Mouse (Mus musculus): ENCODE measurements around the gene Tdp1. TPM values are rescaled to one million over a fixed set of nuclear protein-coding genes. Genes with fewer than 3 reads are reported as not detected.
"Not testable (repeated sequence)": the region's sequence is repeated elsewhere in the genome, so short reads cannot be mapped to it uniquely, and the experiment has no call there.

The Tdp1 gene
- polyA plus RNA-seq, 1 experiment from 2014 or later = 69.7 TPM

- ATAC-seq (ENCODE audit: borderline replicate concordance, extremely low read depth, low FRiP score, low TSS enrichment) = peak; percentile 43
- 1% methylated on average over 39 of the region's 39 CpGs for WGBS
- H3K27ac ChIP-seq = no peak within 1 kb of the TSS
- H3K4me3 ChIP-seq = peak within 1 kb of the TSS; percentile 57
- peak within 1 kb of the TSS; percentile 95 for H3K4me2 ChIP-seq
- H3K9ac ChIP-seq = peak within 1 kb of the TSS; percentile 48
- peaks cover 70% of the 10 kb centered on the region for H3K27me3 ChIP-seq
- H3K9me3 ChIP-seq = no peaks in the 10 kb centered on the region
- peaks cover 27% of the 10 kb centered on the region for H3K4me1 ChIP-seq
- no peaks in the 10 kb centered on the region for H3K36me3 ChIP-seq
Measured at GRCm38 (mm10) chr12:99964301-99965202, 80.2 kb downstream of the Tdp1 start, which contains the start of gene Kcnk13. Gene Kcnk13 (plus strand): TSS chr12:99964499.

- Histone ChIP-seq H3K4me3 (peak overlapping the region; percentile 57), H3K4me2 (peak overlapping the region; percentile 95), H3K4me1 (peaks cover 27% of the 10 kb centered on the region), H3K36me3 (no peaks in the 10 kb centered on the region), H3K27me3 (peaks cover 75% of the 10 kb centered on the region), H3K9me3 (no peaks in the 10 kb centered on the region), H3K9ac (peak overlapping the region; percentile 48), H3K27ac (no peak overlapping the region)
- WGBS = 1% methylated on average over 77 of the region's 77 CpGs
- ATAC-seq (ENCODE audit: borderline replicate concordance, extremely low read depth, low FRiP score, low TSS enrichment) = peak; percentile 32; the same call in 1 of the 2 replicates
Measured at GRCm38 (mm10) chr12:99965203-99966115, 81.1 kb downstream of the Tdp1 start.

- Histone ChIP-seq H3K27me3 (peaks cover 73% of the 10 kb centered on the region), H3K9me3 (no peaks in the 10 kb centered on the region), H3K36me3 (no peaks in the 10 kb centered on the region), H3K4me2 (peak overlapping the region; percentile 95), H3K27ac (no peak overlapping the region), H3K4me1 (peaks cover 27% of the 10 kb centered on the region), H3K4me3 (peak overlapping the region; percentile 57), H3K9ac (peak overlapping the region; percentile 48)
- peak; percentile 11; the same call in 1 of the 2 replicates for ATAC-seq (ENCODE audit: borderline replicate concordance, extremely low read depth, low FRiP score, low TSS enrichment)
- 9% methylated on average over 25 of the region's 25 CpGs for WGBS
Measured at GRCm38 (mm10) chr12:99966116-99966770, 81.9 kb downstream of the Tdp1 start.

GRCm38 (mm10) chr12:99966881-99967363, 82.6 kb downstream of the Tdp1 start:
- peak overlapping the region; percentile 95 for H3K4me2 ChIP-seq

GRCm38 (mm10) chr12:99969906-99970305, 85.6 kb downstream of the Tdp1 start:
- Histone ChIP-seq H3K27me3 (peaks cover 54% of the 10 kb centered on the region), H3K4me2 (no peak overlapping the region), H3K9ac (no peak overlapping the region), H3K27ac (no peak overlapping the region), H3K9me3 (no peaks in the 10 kb centered on the region), H3K36me3 (no peaks in the 10 kb centered on the region), H3K4me3 (no peak overlapping the region), H3K4me1 (peaks cover 18% of the 10 kb centered on the region)
- WGBS = 58% methylated on average over 4 of the region's 4 CpGs
- ATAC-seq (ENCODE audit: borderline replicate concordance, extremely low read depth, low FRiP score, low TSS enrichment) = no peak

More at GRCm38 (mm10) chr12:99966881-99967363, 82.6 kb downstream of the Tdp1 start:
- H3K9ac ChIP-seq = no peak overlapping the region
- no peaks in the 10 kb centered on the region for H3K36me3 ChIP-seq
- peak overlapping the region; percentile 57 for H3K4me3 ChIP-seq
- 11% methylated on average over 12 of the region's 12 CpGs for WGBS
- no peak for ATAC-seq (ENCODE audit: borderline replicate concordance, extremely low read depth, low FRiP score, low TSS enrichment)
- H3K9me3 ChIP-seq = no peaks in the 10 kb centered on the region
- H3K27ac ChIP-seq = no peak overlapping the region
- peaks cover 74% of the 10 kb centered on the region for H3K27me3 ChIP-seq
- peaks cover 27% of the 10 kb centered on the region for H3K4me1 ChIP-seq

GRCm38 (mm10) chr12:99971205-99971894, 87.0 kb downstream of the Tdp1 start:
- H3K4me2 ChIP-seq; H3K27ac ChIP-seq; H3K9me3 ChIP-seq; H3K9ac ChIP-seq; ATAC-seq (ENCODE audit: borderline replicate concordance, extremely low read depth, low FRiP score, low TSS enrichment); H3K36me3 ChIP-seq; H3K4me1 ChIP-seq; H3K4me3 ChIP-seq: not testable (repeated sequence)
- peaks cover 40% of the 10 kb centered on the region for H3K27me3 ChIP-seq
- 62% methylated on average over 7 of the region's 7 CpGs for WGBS

GRCm38 (mm10) chr12:99972825-99973224, 88.5 kb downstream of the Tdp1 start:
- no peak overlapping the region for H3K4me3 ChIP-seq
- H3K4me2 ChIP-seq = no peak overlapping the region
- H3K27ac ChIP-seq = no peak overlapping the region
- no peak overlapping the region for H3K9ac ChIP-seq
- WGBS = 52% methylated on average over 7 of the region's 7 CpGs
- H3K36me3 ChIP-seq = no peaks in the 10 kb centered on the region
- no peak for ATAC-seq (ENCODE audit: borderline replicate concordance, extremely low read depth, low FRiP score, low TSS enrichment)
- peaks cover 25% of the 10 kb centered on the region for H3K27me3 ChIP-seq
- H3K9me3 ChIP-seq = no peaks in the 10 kb centered on the region
- no peaks in the 10 kb centered on the region for H3K4me1 ChIP-seq

GRCm38 (mm10) chr12:99973659-99974058, 89.3 kb downstream of the Tdp1 start:
- Histone ChIP-seq H3K9me3 (no peaks in the 10 kb centered on the region), H3K4me1 (no peaks in the 10 kb centered on the region), H3K27ac (no peak overlapping the region), H3K36me3 (no peaks in the 10 kb centered on the region), H3K4me2 (no peak overlapping the region), H3K27me3 (peaks cover 16% of the 10 kb centered on the region), H3K4me3 (no peak overlapping the region), H3K9ac (no peak overlapping the region)
- 74% methylated on average over 1 of the region's 1 CpGs for WGBS
- ATAC-seq (ENCODE audit: borderline replicate concordance, extremely low read depth, low FRiP score, low TSS enrichment) = no peak

- Histone ChIP-seq H3K36me3 (no peaks in the 10 kb centered on the region), H3K4me2 (no peak overlapping the region), H3K4me3 (no peak overlapping the region), H3K27ac (no peak overlapping the region), H3K9me3 (no peaks in the 10 kb centered on the region), H3K27me3 (no peaks in the 10 kb centered on the region), H3K4me1 (no peaks in the 10 kb centered on the region), H3K9ac (no peak overlapping the region)
- no peak for ATAC-seq (ENCODE audit: borderline replicate concordance, extremely low read depth, low FRiP score, low TSS enrichment)
- 73% methylated on average over 4 of the region's 4 CpGs for WGBS
Measured at GRCm38 (mm10) chr12:99979541-99979940, 95.2 kb downstream of the Tdp1 start.

- Histone ChIP-seq H3K27ac (no peak overlapping the region), H3K4me2 (no peak overlapping the region), H3K4me1 (no peaks in the 10 kb centered on the region), H3K27me3 (no peaks in the 10 kb centered on the region), H3K36me3 (no peaks in the 10 kb centered on the region), H3K9me3 (no peaks in the 10 kb centered on the region), H3K4me3 (no peak overlapping the region), H3K9ac (no peak overlapping the region)
- ATAC-seq (ENCODE audit: borderline replicate concordance, extremely low read depth, low FRiP score, low TSS enrichment) = no peak
- WGBS = 88% methylated on average over 5 of the region's 5 CpGs
Measured at GRCm38 (mm10) chr12:99986797-99987196, 102.5 kb downstream of the Tdp1 start.

GRCm38 (mm10) chr12:99988144-99988543, 103.8 kb downstream of the Tdp1 start:
- no peak overlapping the region for H3K4me2 ChIP-seq
- 55% methylated on average over 2 of the region's 2 CpGs for WGBS
- H3K9me3 ChIP-seq = no peaks in the 10 kb centered on the region
- no peak overlapping the region for H3K9ac ChIP-seq
- H3K36me3 ChIP-seq = no peaks in the 10 kb centered on the region
- H3K4me3 ChIP-seq = no peak overlapping the region
- no peak for ATAC-seq (ENCODE audit: borderline replicate concordance, extremely low read depth, low FRiP score, low TSS enrichment)
- no peaks in the 10 kb centered on the region for H3K4me1 ChIP-seq
- no peaks in the 10 kb centered on the region for H3K27me3 ChIP-seq
- no peak overlapping the region for H3K27ac ChIP-seq
